Mouse (Mus musculus) thymus, adult 2 months (tissue): ENCODE results near the gene Cngb1.

Source experiments
- CTCF ChIP-seq: fragments of 200-500 bp; IDR thresholded peaks from 2 replicates; pipeline ENCODE4 v1.5.1; 2012; ENCODE audit warnings: mild to moderate bottlenecking, control low read depth, low read length, moderate library complexity, borderline replicate concordance; ENCODE audit not compliant: control insufficient read depth, poor library complexity, insufficient read depth; ENCODE audit errors: extremely low read depth
- POLR2A ChIP-seq: fragments of 200-500 bp; IDR thresholded peaks from 2 replicates; pipeline ENCODE4 v1.6.1; 2012; ENCODE audit warnings: mild to moderate bottlenecking, low read length, control low read depth, moderate library complexity; ENCODE audit not compliant: control insufficient read depth, poor library complexity, insufficient read depth; ENCODE audit errors: extremely low read depth

GRCm38 (mm10) chr8:95203326-95204038 lies 102.9 kb downstream of the Cngb1 start:
- no peak for TF ChIP-seq CTCF
- no peak for TF ChIP-seq POLR2A
